Mouse (Mus musculus) limb, embryonic 10.5 days (tissue): ENCODE results near the gene Map7d2. TPM values are rescaled to one million over a fixed set of nuclear protein-coding genes. Genes with fewer than 3 reads are reported as not detected.
"Not testable (repeated sequence)": the region's sequence is repeated elsewhere in the genome, so short reads cannot be mapped to it uniquely, and the experiment has no call there.

Source experiments
- DNase-seq: peaks from one replicate; pipeline ENCODE4 v3.0.0-alpha.2; 2017; ENCODE audit warnings: low spot score
- H3K27ac ChIP-seq: fragments of 300-500 bp; sonication (generic); 2 replicates; pipeline ENCODE4 v1.5.1; 2016; ENCODE audit warnings: mild to moderate bottlenecking
- H3K27me3 ChIP-seq: fragments of 300-500 bp; sonication (generic); 2 replicates; pipeline ENCODE4 v1.6.1; 2016; ENCODE audit warnings: low read depth, mild to moderate bottlenecking; ENCODE audit not compliant: poor library complexity, severe bottlenecking
- H3K36me3 ChIP-seq: fragments of 300-500 bp; sonication (generic); 2 replicates; pipeline ENCODE4 v1.6.1; 2016; ENCODE audit warnings: mild to moderate bottlenecking, moderate library complexity
- H3K4me1 ChIP-seq: fragments of 300-500 bp; sonication (generic); 2 replicates; pipeline ENCODE4 v1.6.1; 2016
- H3K4me3 ChIP-seq: fragments of 300-500 bp; sonication (generic); 2 replicates; pipeline ENCODE4 v1.5.1; 2016; ENCODE audit warnings: mild to moderate bottlenecking, moderate library complexity
- H3K9me3 ChIP-seq: fragments of 300-500 bp; sonication (generic); replicated peaks from 2 replicates; pipeline ENCODE4 v1.6.1; 2016; ENCODE audit warnings: mild to moderate bottlenecking
- WGBS: fragments of 180-500 bp; shearing (Covaris S2); methylation state at CpG from one replicate; pipeline ENCODE4 v1.1.7; 2016; 5-methylcytosine and 5-hydroxymethylcytosine counted together
- polyA plus RNA-seq: library from polyadenylated mRNA; unstranded; fragments of >200 nt; fragmentation: Nextera tagmentation; extraction: Ambion mirVana; gene quantifications from 2 replicates; pipeline ENCODE4 v1.2.1, GENCODE M21; 2016

The Map7d2 gene
- polyA plus RNA-seq, 1 experiment from 2014 or later: 1.7 TPM

- 79% methylated on average over 7 of the region's 7 CpGs for WGBS
- Histone ChIP-seq H3K27ac (no peak overlapping the region), H3K4me1 (peaks cover 4% of the 10 kb centered on the region; the same call in 1 of the 2 replicates), H3K4me3 (no peak overlapping the region), H3K27me3 (peaks cover 49% of the 10 kb centered on the region), H3K36me3 (no peaks in the 10 kb centered on the region), H3K9me3 (no peaks in the 10 kb centered on the region)
- DNase-seq: no peak
Observed at GRCm38 (mm10) chrX:159459006-159459654, 44.8 kb downstream of the Map7d2 start.

GRCm38 (mm10) chrX:159474799-159475198 lies 60.4 kb downstream of the Map7d2 start:
- H3K36me3 ChIP-seq: no peaks in the 10 kb centered on the region
- H3K4me3 ChIP-seq: no peak overlapping the region
- 67% methylated on average over 1 of the region's 1 CpGs for WGBS
- no peak for DNase-seq
- H3K4me1 ChIP-seq: no peaks in the 10 kb centered on the region
- H3K27me3 ChIP-seq: peaks cover 46% of the 10 kb centered on the region
- no peak overlapping the region for H3K27ac ChIP-seq
- no peaks in the 10 kb centered on the region for H3K9me3 ChIP-seq

- not testable (repeated sequence) for H3K9me3 ChIP-seq, H3K27ac ChIP-seq, H3K4me3 ChIP-seq, H3K36me3 ChIP-seq, H3K4me1 ChIP-seq, DNase-seq
- WGBS: 86% methylated on average over 4 of the region's 4 CpGs
- peaks cover 53% of the 10 kb centered on the region for H3K27me3 ChIP-seq
Observed at GRCm38 (mm10) chrX:159478243-159478940, 64.0 kb downstream of the Map7d2 start.

GRCm38 (mm10) chrX:159484247-159484646 lies 69.9 kb downstream of the Map7d2 start:
- Histone ChIP-seq H3K27ac (no peak overlapping the region), H3K27me3 (peaks cover 68% of the 10 kb centered on the region), H3K9me3 (no peaks in the 10 kb centered on the region), H3K4me1 (no peaks in the 10 kb centered on the region), H3K36me3 (no peaks in the 10 kb centered on the region), H3K4me3 (no peak overlapping the region)
- 72% methylated on average over 1 of the region's 1 CpGs for WGBS
- DNase-seq: no peak

GRCm38 (mm10) chrX:159503181-159503580 lies 88.8 kb downstream of the Map7d2 start:
- no peaks in the 10 kb centered on the region for H3K36me3 ChIP-seq
- no peak overlapping the region for H3K27ac ChIP-seq
- H3K4me3 ChIP-seq: no peak overlapping the region
- H3K9me3 ChIP-seq: no peaks in the 10 kb centered on the region
- no peaks in the 10 kb centered on the region for H3K4me1 ChIP-seq
- peaks cover 61% of the 10 kb centered on the region for H3K27me3 ChIP-seq
- WGBS: 52% methylated on average over 2 of the region's 2 CpGs
- DNase-seq: no peak

GRCm38 (mm10) chrX:159508331-159509036 lies 94.1 kb downstream of the Map7d2 start:
- H3K27me3 ChIP-seq: peaks cover 75% of the 10 kb centered on the region
- H3K4me1 ChIP-seq: no peaks in the 10 kb centered on the region
- H3K36me3 ChIP-seq: no peaks in the 10 kb centered on the region
- no peak overlapping the region for H3K4me3 ChIP-seq
- whole genome bisulfite sequencing: 64% methylated on average over 19 of the region's 19 CpGs
- no peaks in the 10 kb centered on the region for H3K9me3 ChIP-seq
- DNase-seq: no peak
- H3K27ac ChIP-seq: no peak overlapping the region

- Histone ChIP-seq H3K27ac (no peak overlapping the region), H3K9me3 (no peaks in the 10 kb centered on the region), H3K4me1 (no peaks in the 10 kb centered on the region), H3K27me3 (peaks cover 76% of the 10 kb centered on the region), H3K36me3 (no peaks in the 10 kb centered on the region), H3K4me3 (no peak overlapping the region)
- 87% methylated on average over 4 of the region's 4 CpGs for WGBS
- no peak for DNase-seq
Observed at GRCm38 (mm10) chrX:159509042-159509441, 94.7 kb downstream of the Map7d2 start.

GRCm38 (mm10) chrX:159509847-159510715 lies 95.7 kb downstream of the Map7d2 start:
- 83% methylated on average over 19 of the region's 19 CpGs for WGBS
- Histone ChIP-seq H3K36me3 (no peaks in the 10 kb centered on the region), H3K4me3 (no peak overlapping the region), H3K27me3 (peaks cover 74% of the 10 kb centered on the region), H3K9me3 (no peaks in the 10 kb centered on the region), H3K27ac (no peak overlapping the region), H3K4me1 (no peaks in the 10 kb centered on the region)
- no peak for DNase-seq

GRCm38 (mm10) chrX:159510716-159511051 lies 96.3 kb downstream of the Map7d2 start:
- no peak for DNase-seq
- WGBS: 78% methylated on average over 9 of the region's 9 CpGs
- H3K36me3 ChIP-seq: no peaks in the 10 kb centered on the region
- H3K4me3 ChIP-seq: no peak overlapping the region
- H3K27me3 ChIP-seq: peaks cover 68% of the 10 kb centered on the region
- no peaks in the 10 kb centered on the region for H3K4me1 ChIP-seq
- H3K9me3 ChIP-seq: no peaks in the 10 kb centered on the region
- no peak overlapping the region for H3K27ac ChIP-seq

GRCm38 (mm10) chrX:159515599-159515998 lies 101.2 kb downstream of the Map7d2 start:
- no peak overlapping the region for H3K27ac ChIP-seq
- peaks cover 72% of the 10 kb centered on the region for H3K27me3 ChIP-seq
- 92% methylated on average over 6 of the region's 6 CpGs for WGBS
- no peaks in the 10 kb centered on the region for H3K4me1 ChIP-seq
- no peaks in the 10 kb centered on the region for H3K9me3 ChIP-seq
- no peak for DNase-seq
- no peak overlapping the region for H3K4me3 ChIP-seq
- H3K36me3 ChIP-seq: no peaks in the 10 kb centered on the region

GRCm38 (mm10) chrX:159521780-159522179 lies 107.4 kb downstream of the Map7d2 start:
- H3K9me3 ChIP-seq: no peaks in the 10 kb centered on the region
- no peak overlapping the region for H3K27ac ChIP-seq
- H3K36me3 ChIP-seq: no peaks in the 10 kb centered on the region
- H3K27me3 ChIP-seq: peaks cover 72% of the 10 kb centered on the region
- no peaks in the 10 kb centered on the region for H3K4me1 ChIP-seq
- 75% methylated on average over 3 of the region's 3 CpGs for WGBS
- H3K4me3 ChIP-seq: no peak overlapping the region
- no peak for DNase-seq

GRCm38 (mm10) chrX:159522651-159523050 lies 108.3 kb downstream of the Map7d2 start:
- H3K27me3 ChIP-seq: peaks cover 81% of the 10 kb centered on the region
- H3K36me3 ChIP-seq: no peaks in the 10 kb centered on the region
- H3K4me1 ChIP-seq: no peaks in the 10 kb centered on the region
- no peak overlapping the region for H3K4me3 ChIP-seq
- H3K27ac ChIP-seq: no peak overlapping the region
- no peak for DNase-seq
- no peaks in the 10 kb centered on the region for H3K9me3 ChIP-seq
- WGBS: 81% methylated on average over 4 of the region's 4 CpGs
